Mouse (Mus musculus): Measurements from ENCODE around the gene Twnk.

The Twnk gene

DNA sequence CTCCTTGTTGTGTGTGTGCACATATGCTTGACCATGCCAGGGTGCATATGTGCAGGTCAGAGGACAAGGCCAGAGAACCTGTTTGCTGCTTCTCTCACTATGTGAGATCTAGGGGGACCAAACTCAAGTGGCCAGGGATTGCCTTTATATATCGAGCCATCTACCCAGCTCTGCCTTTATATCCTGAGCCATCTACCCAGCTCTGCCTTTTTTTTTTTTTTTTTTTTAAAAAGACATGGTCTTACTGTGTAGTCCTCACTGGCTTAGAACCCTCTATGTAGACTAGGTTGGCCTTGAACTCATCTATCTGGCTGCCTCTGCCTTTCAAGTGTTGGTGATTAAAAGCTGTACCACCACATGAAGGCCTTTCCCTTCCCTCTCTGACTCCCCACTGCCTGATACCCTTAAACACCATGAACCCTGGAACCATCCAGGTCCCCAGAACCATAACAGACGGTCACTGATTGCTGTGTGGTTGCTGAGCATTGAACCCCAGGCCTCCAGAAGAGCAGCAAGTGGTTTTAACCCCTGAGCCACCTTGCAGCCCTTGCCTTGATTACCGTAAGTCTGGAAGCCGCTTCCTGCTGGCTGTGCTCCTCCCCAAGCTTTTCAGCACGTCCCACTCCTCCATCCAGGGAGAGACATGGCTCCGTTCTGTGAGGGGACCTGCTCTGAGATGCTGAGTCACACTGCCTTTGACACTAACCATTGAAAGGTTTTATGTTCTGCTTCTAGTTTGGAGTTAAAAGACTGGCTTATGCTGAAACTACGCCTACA lies 1.5 kb upstream of the Twnk start:
- no peak for DNase-seq

- DNase-seq = peak; percentile 93 to 95
These were observed 672 bp downstream of the Twnk start, which contains the start of gene Mrpl43 for GRCm38 (mm10) chr19:45005957-45006712. Gene Mrpl43 (minus strand): TSS chr19:45006442.

GRCm38 (mm10) chr19:45007021-45007420 lies 1.6 kb downstream of the Twnk start:
- DNase-seq = no peak

GRCm38 (mm10) chr19:45007425-45008191 lies 2.1 kb downstream of the Twnk start:
- DNase-seq = no peak

DNA sequence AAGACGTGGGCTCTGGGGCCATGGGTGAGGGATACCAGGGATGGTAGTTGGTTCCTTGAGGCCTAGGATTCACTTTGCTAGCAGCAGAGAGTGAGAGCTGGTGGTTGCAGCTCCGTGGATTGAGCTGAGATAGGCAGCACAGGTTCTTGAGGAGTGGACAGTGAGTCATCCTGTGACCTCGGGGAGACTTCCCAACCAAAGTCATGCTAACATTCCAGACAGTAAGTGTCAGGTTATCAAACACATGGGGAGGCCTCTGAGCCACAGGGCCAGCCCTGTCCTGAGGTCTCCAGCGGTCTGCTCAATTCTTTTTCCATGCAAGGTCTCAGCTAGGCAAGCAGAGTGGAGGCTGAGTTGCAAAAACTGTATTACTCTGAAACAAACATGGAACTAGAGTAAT lies 5.2 kb downstream of the Twnk start:
- DNase-seq = no peak

- DNase-seq = no peak
These were observed 6.8 kb downstream of the Twnk start for GRCm38 (mm10) chr19:45012219-45012618.

DNA sequence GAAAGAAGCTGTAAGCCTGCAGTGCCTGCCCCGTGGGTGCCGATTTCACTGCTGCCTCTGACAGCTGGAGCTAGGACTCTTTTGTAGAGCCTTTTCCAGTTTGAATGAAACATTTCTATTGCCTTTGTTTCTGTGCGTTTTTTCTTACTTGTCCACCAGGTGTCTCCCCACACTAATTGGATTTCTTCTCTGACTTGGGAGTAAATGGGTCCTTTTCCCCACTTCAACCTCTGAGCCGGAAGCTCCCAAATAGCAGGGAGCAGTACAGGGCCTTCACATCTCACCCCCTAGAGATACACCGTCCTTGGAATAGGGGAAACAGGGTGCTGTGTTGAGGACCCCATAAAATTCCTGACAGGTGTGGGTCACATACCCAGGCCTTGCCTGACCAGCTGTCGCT lies 7.2 kb downstream of the Twnk start:
- DNase-seq = no peak

GRCm38 (mm10) chr19:45013581-45014225 lies 8.2 kb downstream of the Twnk start:
- no peak for DNase-seq

GRCm38 (mm10) chr19:45014335-45014971 lies 9.0 kb downstream of the Twnk start, which contains the start of gene Lzts2:
Gene Lzts2 (plus strand): TSS chr19:45014414.
- peak in 1 of 2 experiments; percentile 27 for DNase-seq

DNA sequence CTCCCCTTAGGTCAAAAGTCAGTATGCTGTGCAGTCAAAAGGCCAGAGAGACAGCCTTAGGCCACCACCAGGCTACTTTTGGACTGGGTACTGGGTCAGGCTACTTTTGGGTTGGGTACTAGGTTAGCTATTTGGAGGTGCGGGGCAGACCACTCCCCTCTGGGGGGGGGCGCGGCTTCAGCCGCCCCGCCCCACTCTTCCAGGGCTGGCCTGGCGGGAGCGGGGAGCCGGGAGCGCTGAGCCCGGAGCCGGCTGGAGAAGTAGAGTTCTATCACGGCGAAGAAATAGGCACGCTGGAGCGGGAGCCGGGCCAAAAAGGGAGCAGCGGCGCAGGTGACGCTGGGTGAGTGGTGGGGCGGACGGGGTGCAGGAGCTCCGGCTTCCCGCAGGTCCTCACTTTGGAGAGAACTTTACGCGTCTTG lies 9.5 kb downstream of the Twnk start:
- DNase-seq = peak; percentile 32 to 44

DNA sequence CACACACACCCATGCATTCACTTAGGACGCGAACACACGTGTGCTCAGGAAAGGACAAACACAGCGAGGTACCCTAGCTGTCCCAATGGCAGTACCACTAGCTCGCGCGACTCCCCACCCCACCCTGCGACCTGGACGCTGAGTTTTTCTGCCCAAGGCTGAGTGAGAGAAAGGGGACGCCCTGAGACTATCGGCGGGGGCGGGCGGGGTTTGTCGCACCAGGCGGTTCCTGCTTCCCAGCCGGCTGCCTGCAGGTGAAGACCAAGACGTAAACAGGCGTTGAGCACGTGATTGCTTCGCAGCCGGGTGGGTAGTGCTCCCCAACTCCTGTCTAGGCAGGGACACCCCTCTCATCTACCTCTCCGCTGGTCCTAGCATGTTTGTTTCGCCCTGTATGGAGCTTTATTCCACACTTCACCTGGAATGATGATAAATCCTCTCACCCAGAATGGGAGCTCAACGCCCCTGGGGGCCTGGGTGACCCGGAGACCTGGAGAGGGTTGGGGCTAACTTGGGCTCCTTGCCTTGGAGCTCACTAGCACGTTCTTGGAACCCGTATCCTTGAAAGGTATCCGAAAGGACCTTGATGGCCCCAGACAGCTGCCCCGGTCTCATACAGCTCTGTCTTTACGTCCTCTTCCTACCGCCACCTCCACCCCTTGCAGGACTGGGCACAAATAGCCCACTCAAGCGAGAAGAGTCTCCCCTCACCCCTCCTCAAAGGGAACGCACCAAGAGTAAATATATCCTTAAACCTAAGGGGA lies 10.2 kb downstream of the Twnk start:
- DNase-seq = peak; percentile 73 to 83

- no peak for DNase-seq
These were observed 11.1 kb downstream of the Twnk start for GRCm38 (mm10) chr19:45016341-45017215.

GRCm38 (mm10) chr19:45017216-45017771 lies 11.8 kb downstream of the Twnk start:
- peak; percentile 39 to 45 for DNase-seq

- DNase-seq = peak; percentile 26 to 51
These were observed 12.4 kb downstream of the Twnk start for GRCm38 (mm10) chr19:45017909-45018308.

- DNase-seq = no peak
These were observed 12.9 kb downstream of the Twnk start for GRCm38 (mm10) chr19:45018351-45018831.

- DNase-seq = no peak
These were observed 14.9 kb downstream of the Twnk start for GRCm38 (mm10) chr19:45020348-45020747.

DNA sequence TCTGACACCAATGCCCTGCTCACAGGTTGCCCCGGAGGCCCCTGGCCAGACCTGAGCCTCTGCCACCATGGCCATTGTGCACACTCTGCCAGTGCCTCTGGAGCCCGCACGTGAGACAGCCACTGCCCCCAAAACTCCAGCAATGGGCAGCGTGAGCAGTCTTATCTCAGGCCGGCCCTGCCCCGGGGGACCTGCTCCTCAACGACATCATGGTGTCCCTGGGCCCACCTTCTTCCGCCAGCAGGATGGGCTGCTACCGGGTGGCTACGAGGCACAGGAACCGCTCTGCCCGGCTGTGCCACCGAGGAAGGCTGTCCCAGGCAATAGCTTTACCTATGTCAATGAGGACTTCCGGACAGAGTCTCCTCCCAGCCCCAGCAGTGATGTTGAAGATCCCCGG lies 15.9 kb downstream of the Twnk start:
- no peak for DNase-seq

- DNase-seq = no peak
These were observed 18.5 kb downstream of the Twnk start for GRCm38 (mm10) chr19:45023993-45024392.

- no peak for DNase-seq
These were observed 19.3 kb downstream of the Twnk start for GRCm38 (mm10) chr19:45024775-45025174.
